Mouse (Mus musculus) hindbrain, embryonic 13.5 days (tissue): ENCODE data around the gene Sgsm1. TPM values are rescaled to one million over a fixed set of nuclear protein-coding genes. Genes with fewer than 3 reads are reported as not detected.

Experiments
- ATAC-seq: fragments of 200-750 bp; cut with Nextera tagmentation; 2 replicates; pipeline ENCODE4 v1.8.0; 2017; ENCODE audit warnings: moderate TSS enrichment; ENCODE audit not compliant: low FRiP score
- H3K27ac ChIP-seq: fragments of 300-500 bp; sonication (generic); 2 replicates; pipeline ENCODE4 v1.5.1; 2015; ENCODE audit warnings: inconsistent platforms, mild to moderate bottlenecking, moderate library complexity
- H3K27me3 ChIP-seq: fragments of 300-500 bp; sonication (generic); 2 replicates; pipeline ENCODE4 v1.6.1; 2015; ENCODE audit warnings: mild to moderate bottlenecking, inconsistent platforms
- H3K36me3 ChIP-seq: fragments of 300-500 bp; sonication (generic); 2 replicates; pipeline ENCODE4 v1.6.1; 2015; ENCODE audit warnings: mild to moderate bottlenecking, inconsistent platforms
- H3K4me1 ChIP-seq: fragments of 300-500 bp; sonication (generic); replicated peaks from 2 replicates; pipeline ENCODE4 v1.6.1; 2015; ENCODE audit warnings: inconsistent platforms
- H3K4me2 ChIP-seq: fragments of 300-500 bp; sonication (generic); 2 replicates; pipeline ENCODE4 v1.6.1; 2015; ENCODE audit warnings: inconsistent platforms, mild to moderate bottlenecking, moderate library complexity
- H3K4me3 ChIP-seq: fragments of 300-500 bp; sonication (generic); 2 replicates; pipeline ENCODE4 v1.5.1; 2015; ENCODE audit warnings: mild to moderate bottlenecking, inconsistent platforms
- H3K9ac ChIP-seq: fragments of 300-500 bp; sonication (generic); 2 replicates; pipeline ENCODE4 v1.6.1; 2015; ENCODE audit warnings: mild to moderate bottlenecking, inconsistent platforms
- H3K9me3 ChIP-seq: fragments of 300-500 bp; sonication (generic); 2 replicates; pipeline ENCODE4 v1.6.1; 2016; ENCODE audit warnings: inconsistent platforms
- WGBS: fragments of 180-500 bp; shearing (Covaris S2); methylation state at CpG from one replicate; pipeline ENCODE4 v1.1.7; 2015; 5-methylcytosine and 5-hydroxymethylcytosine counted together
- polyA plus RNA-seq: library from polyadenylated mRNA; unstranded; fragments of >200 nt; fragmentation: Nextera tagmentation; extraction: Ambion mirVana; gene quantifications from 2 replicates; pipeline ENCODE4 v1.2.1, GENCODE M21; 2015

The Sgsm1 gene
- polyA plus RNA-seq, 1 experiment from 2014 or later = 14.2 TPM

- 0 out of 2 replicates have a peak, but pooled peaks have one; percentile 1 for ATAC-seq
- no peaks in the 10 kb centered on the region for H3K27me3 ChIP-seq
These were observed 101.2 kb downstream of the Sgsm1 start for GRCm38 (mm10) chr5:113209401-113209750.

GRCm38 (mm10) chr5:113208622-113209400 lies 101.8 kb downstream of the Sgsm1 start:
- no peaks in the 10 kb centered on the region for H3K27me3 ChIP-seq
- peak; percentile 76 for ATAC-seq
- H3K4me1 ChIP-seq = peaks cover 38% of the 10 kb centered on the region
- H3K4me3 ChIP-seq = no peak overlapping the region
- H3K9me3 ChIP-seq = no peaks in the 10 kb centered on the region
- no peak overlapping the region for H3K4me2 ChIP-seq
- no peak overlapping the region for H3K9ac ChIP-seq
- WGBS = 33% methylated on average over 11 of the region's 11 CpGs
- peak overlapping the region; percentile 80 for H3K27ac ChIP-seq
- no peaks in the 10 kb centered on the region for H3K36me3 ChIP-seq

More at GRCm38 (mm10) chr5:113209401-113209750, 101.2 kb downstream of the Sgsm1 start:
- H3K27ac ChIP-seq = peak overlapping the region; percentile 80
- no peak overlapping the region for H3K4me2 ChIP-seq
- no peaks in the 10 kb centered on the region for H3K9me3 ChIP-seq
- peaks cover 38% of the 10 kb centered on the region for H3K4me1 ChIP-seq
- no peaks in the 10 kb centered on the region for H3K36me3 ChIP-seq
- peak overlapping the region; percentile 46; the same call in 1 of the 2 replicates for H3K9ac ChIP-seq
- 49% methylated on average over 11 of the region's 11 CpGs for WGBS
- no peak overlapping the region for H3K4me3 ChIP-seq

- Histone ChIP-seq H3K4me1 (peaks cover 38% of the 10 kb centered on the region), H3K27ac (peak overlapping the region; percentile 80), H3K36me3 (no peaks in the 10 kb centered on the region), H3K4me3 (no peak overlapping the region), H3K9ac (no peak overlapping the region), H3K9me3 (0 out of 2 replicates have a peak, but pooled peaks cover 3% of the 10 kb centered on the region), H3K27me3 (no peaks in the 10 kb centered on the region), H3K4me2 (no peak overlapping the region)
- ATAC-seq = no peak
- 82% methylated on average over 4 of the region's 4 CpGs for WGBS
These were observed 102.5 kb downstream of the Sgsm1 start for GRCm38 (mm10) chr5:113208048-113208447.

- no peaks in the 10 kb centered on the region for H3K27me3 ChIP-seq
- H3K9me3 ChIP-seq = 0 out of 2 replicates have a peak, but pooled peaks cover 5% of the 10 kb centered on the region
- no peak for ATAC-seq
- no peak overlapping the region for H3K27ac ChIP-seq
- no peak overlapping the region for H3K4me3 ChIP-seq
- no peaks in the 10 kb centered on the region for H3K36me3 ChIP-seq
- no peak overlapping the region for H3K4me2 ChIP-seq
- H3K4me1 ChIP-seq = peaks cover 38% of the 10 kb centered on the region
- WGBS = 74% methylated on average over 9 of the region's 9 CpGs
- H3K9ac ChIP-seq = no peak overlapping the region
These were observed 103.8 kb downstream of the Sgsm1 start for GRCm38 (mm10) chr5:113206670-113207352.

GRCm38 (mm10) chr5:113204193-113204592 lies 106.4 kb downstream of the Sgsm1 start:
- H3K9me3 ChIP-seq = 0 out of 2 replicates have a peak, but pooled peaks cover 5% of the 10 kb centered on the region
- no peak overlapping the region for H3K4me2 ChIP-seq
- ATAC-seq = no peak
- no peaks in the 10 kb centered on the region for H3K27me3 ChIP-seq
- peaks cover 20% of the 10 kb centered on the region for H3K4me1 ChIP-seq
- no peak overlapping the region for H3K27ac ChIP-seq
- 93% methylated on average over 9 of the region's 9 CpGs for WGBS
- no peak overlapping the region for H3K9ac ChIP-seq
- no peak overlapping the region for H3K4me3 ChIP-seq
- H3K36me3 ChIP-seq = no peaks in the 10 kb centered on the region

- Histone ChIP-seq H3K9me3 (0 out of 2 replicates have a peak, but pooled peaks cover 5% of the 10 kb centered on the region), H3K27ac (peak overlapping the region; percentile 25; the same call in 1 of the 2 replicates), H3K4me1 (0 out of 2 replicates have a peak, but pooled peaks cover 4% of the 10 kb centered on the region), H3K9ac (no peak overlapping the region), H3K4me3 (no peak overlapping the region), H3K27me3 (no peaks in the 10 kb centered on the region), H3K36me3 (no peaks in the 10 kb centered on the region), H3K4me2 (no peak overlapping the region)
- no peak for ATAC-seq
- 90% methylated on average over 10 of the region's 10 CpGs for WGBS
These were observed 110.8 kb downstream of the Sgsm1 start for GRCm38 (mm10) chr5:113199772-113200134.

GRCm38 (mm10) chr5:113199126-113199771 lies 111.3 kb downstream of the Sgsm1 start:
- H3K27ac ChIP-seq = peak overlapping the region; percentile 25; the same call in 1 of the 2 replicates
- no peaks in the 10 kb centered on the region for H3K36me3 ChIP-seq
- H3K4me3 ChIP-seq = no peak overlapping the region
- 50% methylated on average over 8 of the region's 8 CpGs for WGBS
- no peaks in the 10 kb centered on the region for H3K27me3 ChIP-seq
- 0 out of 2 replicates have a peak, but pooled peaks cover 5% of the 10 kb centered on the region for H3K9me3 ChIP-seq
- 0 out of 2 replicates have a peak, but pooled peaks cover 4% of the 10 kb centered on the region for H3K4me1 ChIP-seq
- no peak overlapping the region for H3K4me2 ChIP-seq
- H3K9ac ChIP-seq = no peak overlapping the region
- no peak for ATAC-seq

GRCm38 (mm10) chr5:113196916-113197794 lies 113.4 kb downstream of the Sgsm1 start:
- Histone ChIP-seq H3K9ac (no peak overlapping the region), H3K36me3 (no peaks in the 10 kb centered on the region), H3K4me3 (no peak overlapping the region), H3K4me2 (no peak overlapping the region), H3K27me3 (no peaks in the 10 kb centered on the region), H3K4me1 (peaks cover 9% of the 10 kb centered on the region; the same call in 1 of the 2 replicates), H3K27ac (peak overlapping the region; percentile 58), H3K9me3 (no peaks in the 10 kb centered on the region)
- ATAC-seq = no peak
- 67% methylated on average over 9 of the region's 9 CpGs for WGBS

- H3K4me1 ChIP-seq = peaks cover 14% of the 10 kb centered on the region; the same call in 1 of the 2 replicates
- no peaks in the 10 kb centered on the region for H3K36me3 ChIP-seq
- no peaks in the 10 kb centered on the region for H3K27me3 ChIP-seq
- WGBS = 90% methylated on average over 6 of the region's 6 CpGs
- H3K9ac ChIP-seq = no peak overlapping the region
- no peaks in the 10 kb centered on the region for H3K9me3 ChIP-seq
- no peak for ATAC-seq
- no peak overlapping the region for H3K4me2 ChIP-seq
- H3K27ac ChIP-seq = no peak overlapping the region
- no peak overlapping the region for H3K4me3 ChIP-seq
These were observed 114.7 kb downstream of the Sgsm1 start for GRCm38 (mm10) chr5:113195907-113196306.

- H3K9ac ChIP-seq = no peak overlapping the region
- H3K9me3 ChIP-seq = no peaks in the 10 kb centered on the region
- H3K4me2 ChIP-seq = no peak overlapping the region
- H3K4me1 ChIP-seq = peaks cover 14% of the 10 kb centered on the region
- no peaks in the 10 kb centered on the region for H3K36me3 ChIP-seq
- 84% methylated on average over 12 of the region's 12 CpGs for WGBS
- H3K27me3 ChIP-seq = no peaks in the 10 kb centered on the region
- ATAC-seq = no peak
- H3K4me3 ChIP-seq = no peak overlapping the region
- no peak overlapping the region for H3K27ac ChIP-seq
These were observed 115.1 kb downstream of the Sgsm1 start for GRCm38 (mm10) chr5:113195451-113195850.

- no peaks in the 10 kb centered on the region for H3K9me3 ChIP-seq
- H3K27me3 ChIP-seq = no peaks in the 10 kb centered on the region
- no peak overlapping the region for H3K4me2 ChIP-seq
- H3K36me3 ChIP-seq = no peaks in the 10 kb centered on the region
- no peak overlapping the region for H3K9ac ChIP-seq
- no peak for ATAC-seq
- H3K4me1 ChIP-seq = peaks cover 10% of the 10 kb centered on the region
- H3K4me3 ChIP-seq = no peak overlapping the region
- H3K27ac ChIP-seq = no peak overlapping the region
- WGBS = 92% methylated on average over 18 of the region's 18 CpGs
These were observed 116.8 kb downstream of the Sgsm1 start for GRCm38 (mm10) chr5:113193762-113194161.
